Mouse (Mus musculus) cerebellum, postnatal 10 days (tissue): ENCODE measurements around the gene Il11ra2.
"Not testable (repeated sequence)": the region's sequence is repeated elsewhere in the genome, so short reads cannot be mapped to it uniquely, and the experiment has no call there.

Experiments used
- DNase-seq, 2 experiments: peaks; one replicate each; pipeline ENCODE4 v3.0.0; 2021; ENCODE audit warnings: mixed read lengths in 2 of 2

Il11ra2 gene

GRCm38 (mm10) chr4:42661793-42662192, at the start of gene Il11ra2:
Gene Il11ra2, minus strand, starts transcription at chr4:42661893.
- DNase-seq, result not testable (repeated sequence)

DNA sequence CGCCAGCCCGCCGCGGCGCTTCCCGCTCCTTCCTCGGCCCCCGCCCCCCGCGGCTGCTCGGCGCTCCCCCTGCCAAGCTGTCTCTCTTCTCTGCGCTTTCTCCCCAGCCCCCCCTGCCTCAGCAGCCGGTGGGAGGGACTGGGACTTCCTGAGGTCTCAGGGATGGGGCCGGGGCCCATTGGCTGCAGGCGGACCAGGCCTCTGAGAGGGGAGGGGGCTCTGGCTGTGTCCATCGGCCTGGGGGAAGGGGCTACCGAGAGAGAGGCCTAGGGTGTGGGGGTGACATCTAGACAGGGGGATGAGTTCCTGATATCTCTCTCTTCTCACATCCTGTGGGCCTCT, 20.5 kb upstream of the Il11ra2 start:
- not testable (repeated sequence) for DNase-seq

DNA sequence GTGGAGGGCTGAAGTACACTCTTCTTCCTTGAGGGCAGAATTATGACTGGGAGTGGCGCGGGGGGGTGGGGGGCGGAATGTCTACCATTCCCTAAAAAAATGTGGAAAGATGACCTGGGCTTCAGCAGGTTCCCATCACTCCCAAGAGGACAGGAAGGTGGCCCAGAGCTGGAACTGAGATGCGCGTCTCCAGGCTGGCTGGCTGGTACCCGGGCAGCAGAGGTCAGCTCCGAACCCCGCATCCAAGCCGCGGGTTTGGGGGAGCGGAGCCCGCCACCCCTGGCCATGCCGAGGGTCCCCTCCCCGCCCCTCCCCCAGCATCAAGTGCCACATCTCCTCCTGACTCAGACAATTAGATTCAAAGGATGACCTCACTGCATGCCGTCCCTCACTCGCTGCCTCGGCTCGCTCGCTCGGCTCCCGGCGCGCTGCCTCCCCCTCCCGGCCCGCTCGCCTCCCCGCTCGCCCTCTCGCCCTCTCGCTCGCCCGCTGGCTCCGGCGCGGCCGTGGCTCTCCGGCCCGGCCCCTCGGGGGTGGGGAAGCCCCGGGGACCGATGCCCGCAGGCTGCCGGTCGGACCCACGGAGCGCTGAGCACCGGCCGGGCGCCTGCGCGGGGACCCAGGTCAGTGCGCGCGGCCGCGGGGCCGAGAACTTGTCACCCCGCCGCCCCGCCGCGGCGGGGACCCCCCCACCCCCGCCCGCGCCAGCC, 19.9 kb upstream of the Il11ra2 start:
- DNase-seq, result not testable (repeated sequence)

DNA sequence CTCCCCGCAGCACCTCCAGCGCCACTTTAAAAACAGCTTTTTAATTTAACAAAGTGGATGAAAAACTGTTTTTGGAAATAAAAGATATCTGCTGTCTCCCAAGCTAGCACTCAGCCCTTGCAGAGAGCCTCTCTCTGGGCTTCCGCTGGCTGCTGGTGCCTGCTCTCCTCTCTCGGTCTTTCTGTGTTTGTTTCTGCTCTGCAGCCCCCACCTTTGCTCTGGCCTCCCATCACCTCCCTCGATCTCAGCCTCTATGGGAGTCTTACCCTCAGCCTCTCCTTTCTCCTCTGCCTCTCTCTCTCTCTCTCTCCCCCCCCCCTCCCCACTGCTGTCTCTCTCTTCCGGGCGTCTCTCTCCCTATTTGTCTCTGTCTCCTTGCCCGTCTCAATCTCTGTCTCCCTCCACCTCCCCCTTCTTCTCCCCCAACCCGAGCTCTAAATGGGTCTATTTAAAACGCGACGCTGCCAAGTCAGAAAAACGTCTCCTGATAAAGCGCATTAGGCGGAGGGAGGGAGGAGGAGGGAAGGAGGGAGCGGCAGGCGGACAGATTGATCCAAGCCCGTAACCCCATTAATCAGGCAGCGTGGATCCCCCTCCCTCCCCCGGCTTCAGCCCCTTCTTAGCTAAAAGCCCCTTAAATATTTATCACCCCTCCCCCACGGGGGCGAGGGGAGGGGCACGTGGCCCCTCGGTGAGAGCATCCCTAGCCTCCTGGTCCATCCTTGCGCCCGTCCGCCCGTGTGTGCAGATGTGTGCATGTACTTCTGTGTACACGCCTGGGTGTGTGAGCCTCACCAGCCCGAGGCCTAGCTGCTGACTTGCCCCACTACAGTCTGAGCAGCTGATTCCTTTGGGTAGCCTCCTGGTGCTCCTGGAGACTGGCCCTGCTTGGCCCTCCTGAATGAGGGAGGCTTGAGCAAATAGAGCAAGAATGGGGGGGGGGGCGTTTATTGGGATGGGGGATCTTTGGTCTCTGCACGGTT, 19.0 kb upstream of the Il11ra2 start:
- not testable (repeated sequence) for DNase-seq

DNA sequence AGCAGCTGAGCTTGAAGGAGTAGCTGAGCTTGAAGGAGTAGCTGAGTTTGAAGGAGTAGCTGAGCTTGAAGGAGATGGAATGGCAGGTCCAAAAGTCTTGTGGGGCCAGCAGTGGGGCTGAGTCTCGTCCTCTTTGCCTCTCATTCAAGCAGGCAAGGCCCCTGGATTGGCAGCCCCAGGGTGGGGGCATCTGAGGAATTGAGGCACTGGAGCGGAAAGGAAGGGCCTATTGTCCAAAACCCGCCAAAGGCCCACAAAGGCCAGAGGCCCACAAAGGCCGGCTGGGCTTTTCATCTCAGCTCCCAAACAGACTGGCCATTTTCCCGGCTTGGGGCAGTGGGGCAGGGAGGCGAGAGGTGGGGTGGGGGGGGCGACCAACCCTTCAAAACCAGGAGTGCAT, 17.7 kb upstream of the Il11ra2 start:
- DNase-seq, result not testable (repeated sequence)

DNA sequence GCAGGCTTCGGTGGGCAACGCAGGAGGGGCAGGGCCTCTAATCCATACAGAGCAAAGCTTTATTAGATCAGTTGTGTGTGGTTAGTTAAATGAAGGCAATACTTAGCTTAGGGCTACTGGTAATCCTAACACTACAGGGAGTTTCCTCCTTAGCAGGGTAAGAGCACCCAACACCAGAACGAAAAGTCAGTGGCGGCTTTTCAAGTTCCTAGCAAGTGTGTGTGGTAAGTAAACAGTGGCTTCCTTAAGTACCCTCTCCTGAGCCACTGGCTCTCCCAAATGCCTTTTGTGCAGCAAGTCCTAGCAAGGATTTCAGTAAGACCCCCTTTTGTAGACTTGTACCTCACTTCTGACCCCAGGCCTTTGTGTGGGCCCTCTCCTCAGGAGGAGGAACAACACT, 13.7 kb upstream of the Il11ra2 start:
- DNase-seq, result not testable (repeated sequence)

- DNase-seq, result not testable (repeated sequence)
Observed at GRCm38 (mm10) chr4:42654951-42655350, 6.7 kb downstream of the Il11ra2 start, which contains the start of gene Ccl27b. Gene Ccl27b, plus strand, starts transcription at chr4:42655251.

DNA sequence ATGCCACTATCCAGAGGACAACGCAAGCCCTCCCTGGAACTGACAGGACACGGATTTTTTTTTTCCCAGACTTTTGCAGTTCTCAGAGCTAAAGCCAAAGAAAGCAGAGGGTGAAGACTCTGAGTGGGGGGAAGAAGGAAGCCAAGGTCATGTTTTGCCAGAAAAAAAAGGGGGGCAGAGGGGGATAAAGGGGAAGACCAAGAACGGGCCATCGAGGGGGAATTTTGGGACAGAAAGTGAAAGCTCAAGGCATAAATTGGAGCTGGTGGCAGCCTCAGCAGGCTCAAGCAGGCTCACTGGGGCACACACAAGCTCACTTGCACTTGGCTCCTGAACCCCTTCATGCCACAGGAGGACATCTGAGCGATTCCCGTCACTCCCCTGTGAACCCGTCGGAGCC, 32.3 kb downstream of the Il11ra2 start, which contains the start of gene Gm2564:
Gm2564 (plus strand) TSS at position 301 of the 400 bp plus-strand sequence.
- not testable (repeated sequence) for DNase-seq

GRCm38 (mm10) chr4:42611895-42612294, 49.8 kb downstream of the Il11ra2 start, which contains the start of gene Gm10591:
Gene Gm10591, plus strand, starts transcription at chr4:42612195.
- not testable (repeated sequence) for DNase-seq
